Mouse (Mus musculus) T-helper 1 cell (primary cell): Measurements from ENCODE around the gene Dtx3.
"Not testable (repeated sequence)": the region's sequence is repeated elsewhere in the genome, so short reads cannot be mapped to it uniquely, and the experiment has no call there.

ENCODE experiments used
- in situ Hi-C: fragments of 300-600 bp; cut with MboI, MseI; formaldehyde crosslinking; loops from one replicate; pipeline ENCODE4 v1.15.1; 2025; ENCODE audit warnings: high pct_unique_total_duplicates

Dtx3 gene

GRCm38 (mm10) chr10:127166404-127166715, 29.2 kb downstream of the Dtx3 start:
- in situ Hi-C loops, result no loop called here

GRCm38 (mm10) chr10:127165654-127166403, 29.7 kb downstream of the Dtx3 start:
- in situ Hi-C loops, result no loop called here

GRCm38 (mm10) chr10:127165354-127165653, 30.2 kb downstream of the Dtx3 start:
- in situ Hi-C loops, result no loop called here

- in situ Hi-C loops, result no loop called here
Observed at GRCm38 (mm10) chr10:127164631-127165353, 30.7 kb downstream of the Dtx3 start, which contains the start of gene B4galnt1. TSS of gene B4galnt1 (plus strand) at chr10:127165225.

- in situ Hi-C loops, result no loop called here
Observed at GRCm38 (mm10) chr10:127164190-127164589, 31.3 kb downstream of the Dtx3 start.

- in situ Hi-C loops, result not testable (repeated sequence)
Observed at GRCm38 (mm10) chr10:127162771-127163261, 32.7 kb downstream of the Dtx3 start.

GRCm38 (mm10) chr10:127160728-127161127, 34.8 kb downstream of the Dtx3 start:
- in situ Hi-C loops, result no loop called here

- in situ Hi-C loops, result no loop called here
Observed at GRCm38 (mm10) chr10:127160081-127160480, 35.4 kb downstream of the Dtx3 start.

- in situ Hi-C loops, result no loop called here
Observed at GRCm38 (mm10) chr10:127158471-127158870, 37.1 kb downstream of the Dtx3 start.

- in situ Hi-C loops, result no loop called here
Observed at GRCm38 (mm10) chr10:127156511-127156910, 39.0 kb downstream of the Dtx3 start.

- in situ Hi-C loops, result no loop called here
Observed at GRCm38 (mm10) chr10:127156089-127156488, 39.4 kb downstream of the Dtx3 start.

GRCm38 (mm10) chr10:127154652-127155051, 40.9 kb downstream of the Dtx3 start:
- in situ Hi-C loops, result no loop called here

GRCm38 (mm10) chr10:127154241-127154640, 41.3 kb downstream of the Dtx3 start:
- in situ Hi-C loops, result no loop called here

- in situ Hi-C loops, result no loop called here
Observed at GRCm38 (mm10) chr10:127153323-127153722, 42.2 kb downstream of the Dtx3 start.

- in situ Hi-C loops, result not testable (repeated sequence)
Observed at GRCm38 (mm10) chr10:127152556-127152955, 43.0 kb downstream of the Dtx3 start.

GRCm38 (mm10) chr10:127151233-127151632, 44.3 kb downstream of the Dtx3 start:
- in situ Hi-C loops, result not testable (repeated sequence)

- in situ Hi-C loops, result no loop called here
Observed at GRCm38 (mm10) chr10:127150471-127150872, 45.1 kb downstream of the Dtx3 start.

- in situ Hi-C loops, result no loop called here
Observed at GRCm38 (mm10) chr10:127147135-127147534, 48.4 kb downstream of the Dtx3 start.

- in situ Hi-C loops, result no loop called here
Observed at GRCm38 (mm10) chr10:127145303-127145702, 50.2 kb downstream of the Dtx3 start.

GRCm38 (mm10) chr10:127144536-127144935, 51.0 kb downstream of the Dtx3 start:
- in situ Hi-C loops, result no loop called here

GRCm38 (mm10) chr10:127143228-127143627, 52.3 kb downstream of the Dtx3 start:
- in situ Hi-C loops, result no loop called here

GRCm38 (mm10) chr10:127141500-127141899, 54.0 kb downstream of the Dtx3 start:
- in situ Hi-C loops, result no loop called here

- in situ Hi-C loops, result no loop called here
Observed at GRCm38 (mm10) chr10:127140971-127141370, 54.6 kb downstream of the Dtx3 start.
